Mouse (Mus musculus) hindbrain, embryonic 11.5 days (tissue): Measurements from ENCODE around the gene Gripap1. TPM values are rescaled to one million over a fixed set of nuclear protein-coding genes. Genes with fewer than 3 reads are reported as not detected.

Experiments
- ATAC-seq: fragments of 200-750 bp; cut with Nextera tagmentation; 2 replicates; pipeline ENCODE4 v1.8.0; 2017; ENCODE audit warnings: mild to moderate bottlenecking, moderate TSS enrichment, moderate library complexity; ENCODE audit not compliant: low FRiP score
- DNase-seq: peaks from one replicate; pipeline ENCODE4 v3.0.0-alpha.2; 2015; ENCODE audit warnings: low spot score
- H3K27ac ChIP-seq: fragments of 300-500 bp; sonication (generic); 2 replicates; pipeline ENCODE4 v1.5.1; 2014; ENCODE audit warnings: mild to moderate bottlenecking, low read depth, low read length
- H3K27me3 ChIP-seq: fragments of 300-500 bp; sonication (generic); 2 replicates; pipeline ENCODE4 v1.6.1; 2014; ENCODE audit warnings: mild to moderate bottlenecking, low read length, moderate library complexity, mixed read lengths; ENCODE audit not compliant: control insufficient read depth, insufficient read depth
- H3K36me3 ChIP-seq: fragments of 300-500 bp; sonication (generic); 2 replicates; pipeline ENCODE4 v1.6.1; 2014; ENCODE audit warnings: mild to moderate bottlenecking, low read length, moderate library complexity, mixed read lengths; ENCODE audit not compliant: control insufficient read depth, insufficient read depth
- H3K4me1 ChIP-seq: fragments of 300-500 bp; sonication (generic); replicated peaks from 2 replicates; pipeline ENCODE4 v1.6.1; 2014; ENCODE audit warnings: low read length, mixed read lengths; ENCODE audit not compliant: control insufficient read depth, insufficient read depth
- H3K4me2 ChIP-seq: fragments of 300-500 bp; sonication (generic); replicated peaks from 2 replicates; pipeline ENCODE4 v1.6.1; 2014; ENCODE audit warnings: mild to moderate bottlenecking, low read depth, low read length
- H3K4me3 ChIP-seq: fragments of 300-500 bp; sonication (generic); 2 replicates; pipeline ENCODE4 v1.5.1; 2014; ENCODE audit warnings: low read depth, low read length
- H3K9ac ChIP-seq: fragments of 300-500 bp; sonication (generic); 2 replicates; pipeline ENCODE4 v1.6.1; 2014; ENCODE audit warnings: low read depth, low read length
- H3K9me3 ChIP-seq: fragments of 300-500 bp; sonication (generic); 2 replicates; pipeline ENCODE4 v1.6.1; 2016; ENCODE audit warnings: low read length; ENCODE audit not compliant: control insufficient read depth
- WGBS: fragments of 180-500 bp; shearing (Covaris S2); extraction: QIAGEN DNeasy Blood & Tissue Kit; methylation state at CpG from one replicate; pipeline ENCODE4 v1.1.7; 2014; 5-methylcytosine and 5-hydroxymethylcytosine counted together
- polyA plus RNA-seq: library from polyadenylated mRNA; unstranded; fragments of >200 nt; fragmentation: Nextera tagmentation; extraction: Ambion mirVana; gene quantifications from 2 replicates; pipeline ENCODE4 v1.2.1, GENCODE M21; 2014

The Gripap1 gene
- polyA plus RNA-seq, 1 experiment from 2014 or later: 46.1 TPM

DNA sequence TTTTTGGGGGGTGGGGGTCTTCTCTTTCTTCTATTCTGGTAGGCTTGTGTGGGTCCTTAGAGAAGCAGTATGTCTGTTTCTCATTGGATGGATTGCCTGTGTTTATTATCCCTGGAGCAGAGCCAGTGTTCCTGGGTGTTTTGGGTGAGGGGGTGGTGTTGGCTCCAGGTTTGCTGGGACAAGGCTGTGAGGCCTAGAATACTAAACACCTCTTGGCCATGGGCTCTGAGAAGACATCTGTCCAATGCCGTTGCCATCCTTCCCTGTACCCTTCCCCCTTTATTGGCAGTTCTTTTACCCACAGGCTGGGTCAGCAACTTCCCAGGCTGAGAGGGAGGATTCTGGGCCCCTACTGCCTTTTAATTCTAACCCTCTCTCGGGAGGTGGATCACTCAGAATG, 58.3 kb downstream of the Gripap1 start:
- ATAC-seq (no peak), DNase-seq (no peak)
- 87% methylated on average over 2 of the region's 2 CpGs for WGBS
- H3K4me3 ChIP-seq: no peak overlapping the region
- H3K27me3 ChIP-seq: no peaks in the 10 kb centered on the region
- no peak overlapping the region for H3K27ac ChIP-seq
- H3K4me1 ChIP-seq: 0 out of 2 replicates have a peak, but pooled peaks cover 2% of the 10 kb centered on the region
- H3K36me3 ChIP-seq: no peaks in the 10 kb centered on the region
- H3K9me3 ChIP-seq: no peaks in the 10 kb centered on the region
- no peak overlapping the region for H3K4me2 ChIP-seq
- H3K9ac ChIP-seq: no peak overlapping the region

DNA sequence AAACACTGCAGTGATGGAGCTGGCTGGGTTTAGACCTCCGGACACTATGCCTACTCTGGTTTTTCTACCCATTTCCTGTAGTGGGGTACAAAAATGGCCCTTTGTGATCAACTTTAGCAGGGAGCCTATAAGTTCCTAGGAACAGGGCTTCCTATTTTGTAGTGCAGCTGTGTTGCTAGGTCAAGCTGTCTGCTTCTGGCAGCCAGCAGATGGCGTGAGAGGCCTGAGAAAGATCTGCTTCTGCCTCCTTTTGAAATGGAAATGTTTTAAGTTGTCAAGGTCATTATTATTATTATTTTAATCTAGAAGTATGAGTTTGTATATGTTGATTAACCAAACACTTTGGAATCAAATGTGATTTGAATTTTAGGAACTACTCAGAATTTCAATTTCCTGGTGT, 65.0 kb downstream of the Gripap1 start:
- Histone ChIP-seq H3K4me2 (no peak overlapping the region), H3K27ac (no peak overlapping the region), H3K4me3 (no peak overlapping the region), H3K9ac (no peak overlapping the region), H3K9me3 (no peaks in the 10 kb centered on the region), H3K4me1 (no peaks in the 10 kb centered on the region), H3K27me3 (no peaks in the 10 kb centered on the region), H3K36me3 (no peaks in the 10 kb centered on the region)
- DNase-seq: peak; percentile 32
- no peak for ATAC-seq
- WGBS: 48% methylated on average over 2 of the region's 2 CpGs

DNA sequence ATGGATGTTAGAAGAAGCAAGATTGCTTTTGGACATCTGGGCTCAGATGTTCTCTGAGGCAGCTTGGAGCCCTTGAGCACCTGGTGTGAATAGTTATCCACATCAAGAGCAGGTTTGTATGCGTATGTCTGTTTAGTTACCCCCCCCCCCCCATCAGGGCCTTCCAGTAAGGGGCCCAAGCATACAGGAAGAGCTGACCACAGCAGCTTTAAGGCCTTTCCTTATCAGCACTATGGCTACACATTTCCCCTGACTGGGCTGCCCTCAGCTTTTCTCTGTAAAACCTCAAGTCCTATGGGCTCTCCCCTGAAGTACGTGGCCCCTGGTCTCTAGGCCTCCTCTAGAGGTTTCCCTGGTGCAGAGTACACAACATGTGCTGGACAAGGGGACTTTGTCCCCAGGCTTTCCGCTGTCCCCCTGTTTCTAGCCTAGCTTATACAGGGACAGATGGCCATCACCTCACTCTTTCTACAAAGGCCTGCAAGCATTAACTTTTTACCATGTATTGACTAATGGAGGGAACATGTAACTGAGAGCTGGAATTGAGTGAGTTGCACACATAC, 69.7 kb downstream of the Gripap1 start:
- Histone ChIP-seq H3K4me1 (no peaks in the 10 kb centered on the region), H3K27ac (no peak overlapping the region), H3K9me3 (no peaks in the 10 kb centered on the region), H3K27me3 (no peaks in the 10 kb centered on the region), H3K4me2 (no peak overlapping the region), H3K9ac (no peak overlapping the region), H3K36me3 (no peaks in the 10 kb centered on the region), H3K4me3 (no peak overlapping the region)
- WGBS: 88% methylated on average over 3 of the region's 3 CpGs
- DNase-seq: no peak
- no peak for ATAC-seq

DNA sequence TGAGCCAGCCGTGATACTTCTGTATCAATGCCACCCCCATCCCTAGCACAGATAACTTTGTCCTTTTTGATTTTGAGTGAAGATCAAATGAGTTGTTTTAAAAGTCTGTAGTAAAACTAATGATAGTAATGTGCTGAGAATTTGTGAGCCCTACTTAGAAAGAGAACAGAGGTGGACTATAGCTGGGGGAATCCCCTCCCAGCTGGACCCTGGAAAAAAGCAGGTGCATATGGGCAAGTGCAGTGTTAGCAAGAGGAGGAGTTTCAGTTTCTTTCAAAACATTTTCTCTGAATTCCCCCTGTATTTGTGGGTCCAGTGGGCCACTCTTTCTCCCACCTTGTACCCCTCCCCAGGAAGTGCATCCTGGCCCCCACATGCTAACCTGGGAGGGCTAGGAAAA, 73.6 kb downstream of the Gripap1 start:
- Histone ChIP-seq H3K9me3 (no peaks in the 10 kb centered on the region), H3K4me2 (no peak overlapping the region), H3K9ac (no peak overlapping the region), H3K4me3 (no peak overlapping the region), H3K27ac (no peak overlapping the region), H3K36me3 (no peaks in the 10 kb centered on the region), H3K4me1 (no peaks in the 10 kb centered on the region), H3K27me3 (no peaks in the 10 kb centered on the region)
- no peak for DNase-seq
- 88% methylated on average over 1 of the region's 1 CpGs for WGBS
- ATAC-seq: no peak

DNA sequence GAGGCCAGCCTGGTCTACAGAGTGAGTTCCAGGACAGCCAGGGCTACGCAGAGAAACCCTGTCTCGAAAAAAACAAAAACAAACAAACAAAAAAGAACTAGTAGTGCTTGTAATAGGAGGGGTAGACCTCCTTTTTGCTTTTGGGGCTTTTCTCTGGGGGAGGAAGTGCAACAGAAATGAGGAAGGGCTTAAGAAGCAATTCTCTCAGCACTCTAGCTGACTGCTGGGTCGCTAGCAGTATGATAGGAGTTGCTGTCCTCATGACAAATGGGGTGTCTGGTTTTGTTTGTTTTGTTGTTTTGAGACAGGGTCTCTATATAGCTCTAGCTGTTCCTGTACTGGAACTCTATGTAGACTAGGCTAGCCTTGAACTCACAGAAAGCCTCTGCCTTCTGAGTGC, 75.0 kb downstream of the Gripap1 start:
- no peak overlapping the region for H3K9ac ChIP-seq
- H3K9me3 ChIP-seq: no peaks in the 10 kb centered on the region
- DNase-seq (no peak), ATAC-seq (no peak)
- no peak overlapping the region for H3K4me3 ChIP-seq
- no peaks in the 10 kb centered on the region for H3K27me3 ChIP-seq
- no peaks in the 10 kb centered on the region for H3K4me1 ChIP-seq
- no peak overlapping the region for H3K4me2 ChIP-seq
- no peaks in the 10 kb centered on the region for H3K36me3 ChIP-seq
- H3K27ac ChIP-seq: no peak overlapping the region
- WGBS: 79% methylated on average over 3 of the region's 3 CpGs

DNA sequence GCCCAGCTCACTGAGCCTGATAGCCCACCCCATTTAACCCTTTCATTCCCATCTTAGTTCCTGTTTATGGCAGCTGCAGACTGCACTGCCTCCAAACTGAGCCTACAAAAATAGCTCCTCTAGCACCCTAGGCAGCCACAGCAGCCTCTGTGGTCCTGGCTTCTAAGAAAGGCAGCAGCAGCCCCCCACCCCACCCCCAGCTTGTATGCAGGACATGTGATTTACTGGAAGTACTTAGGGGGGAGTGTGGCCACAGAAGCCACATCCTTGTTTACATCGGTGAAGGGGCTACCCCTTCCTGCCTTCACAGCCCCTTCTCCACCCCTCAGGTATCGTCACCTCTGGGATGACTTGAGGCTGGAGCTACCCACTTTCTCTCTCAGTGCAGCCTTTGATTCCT, 75.8 kb downstream of the Gripap1 start:
- Histone ChIP-seq H3K27ac (no peak overlapping the region), H3K36me3 (no peaks in the 10 kb centered on the region), H3K4me1 (no peaks in the 10 kb centered on the region), H3K4me3 (no peak overlapping the region), H3K9me3 (no peaks in the 10 kb centered on the region), H3K4me2 (no peak overlapping the region), H3K9ac (no peak overlapping the region), H3K27me3 (no peaks in the 10 kb centered on the region)
- DNase-seq (no peak), ATAC-seq (no peak)
- WGBS: 70% methylated on average over 2 of the region's 2 CpGs

DNA sequence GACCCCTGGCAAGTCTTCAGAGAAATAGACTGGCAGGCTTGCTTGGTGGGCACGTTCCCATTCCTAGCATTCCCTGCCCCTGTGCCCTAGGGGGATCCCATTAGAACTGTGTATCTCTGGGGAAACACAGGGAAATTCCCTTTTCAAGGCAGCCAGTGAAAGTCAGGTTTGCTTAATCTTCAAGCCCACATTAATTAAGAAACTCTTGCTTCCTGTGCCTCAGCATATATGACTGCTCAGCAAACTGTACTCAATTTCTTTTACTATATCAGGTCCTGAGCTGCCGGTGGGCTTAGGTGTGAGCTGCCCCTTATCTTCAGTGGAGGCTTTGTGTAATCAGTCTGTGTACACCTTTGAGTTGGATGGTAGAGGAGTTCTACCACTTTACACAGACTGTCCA, 76.2 kb downstream of the Gripap1 start:
- no peaks in the 10 kb centered on the region for H3K36me3 ChIP-seq
- no peak overlapping the region for H3K27ac ChIP-seq
- no peaks in the 10 kb centered on the region for H3K4me1 ChIP-seq
- no peak overlapping the region for H3K4me3 ChIP-seq
- no peaks in the 10 kb centered on the region for H3K27me3 ChIP-seq
- no peak for DNase-seq
- ATAC-seq: no peak
- 81% methylated on average over 2 of the region's 2 CpGs for WGBS
- no peak overlapping the region for H3K4me2 ChIP-seq
- no peak overlapping the region for H3K9ac ChIP-seq
- no peaks in the 10 kb centered on the region for H3K9me3 ChIP-seq

DNA sequence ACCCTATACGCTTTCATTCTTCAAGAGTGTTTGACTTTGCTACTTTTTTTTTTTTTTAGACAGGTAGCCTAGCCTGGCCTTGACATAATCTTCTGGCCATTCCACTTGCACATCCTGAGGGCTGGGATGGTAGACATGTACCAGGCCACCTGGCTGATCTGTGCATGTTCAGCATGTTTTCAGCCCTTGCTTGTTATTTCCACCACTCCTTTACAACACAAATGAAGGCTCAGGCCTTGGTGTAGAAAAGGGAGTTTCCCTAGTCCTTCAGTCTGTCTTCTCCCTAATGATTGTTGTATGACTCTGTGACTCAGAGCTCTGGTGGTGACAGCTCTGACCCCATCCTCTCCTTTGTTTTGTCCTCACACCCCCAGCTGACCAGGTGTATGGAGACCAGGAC, 77.6 kb downstream of the Gripap1 start:
- no peak overlapping the region for H3K27ac ChIP-seq
- no peak overlapping the region for H3K4me3 ChIP-seq
- ATAC-seq (no peak), DNase-seq (no peak)
- no peaks in the 10 kb centered on the region for H3K9me3 ChIP-seq
- no peak overlapping the region for H3K9ac ChIP-seq
- WGBS: 100% methylated on average over 1 of the region's 1 CpGs
- H3K4me2 ChIP-seq: no peak overlapping the region
- no peaks in the 10 kb centered on the region for H3K4me1 ChIP-seq
- H3K36me3 ChIP-seq: no peaks in the 10 kb centered on the region
- H3K27me3 ChIP-seq: no peaks in the 10 kb centered on the region

DNA sequence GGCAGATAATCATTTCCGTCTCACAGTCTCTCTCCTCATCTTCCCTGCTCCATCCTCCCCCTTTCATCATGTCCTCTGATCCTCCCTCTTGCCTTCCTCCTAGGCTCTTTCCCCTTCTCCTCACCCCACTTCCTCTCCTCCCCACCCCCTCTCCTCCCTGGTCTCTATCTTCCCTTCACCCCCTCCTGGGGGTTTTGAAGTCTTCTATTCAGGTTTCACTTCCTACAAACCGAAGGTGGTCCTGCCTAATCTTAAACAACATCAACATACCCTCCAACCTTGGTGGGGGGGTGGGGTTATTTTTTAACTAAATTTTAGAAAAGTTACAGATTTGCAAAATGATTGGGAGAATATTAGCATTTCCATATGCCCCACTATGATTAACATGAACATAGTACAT, 78.9 kb downstream of the Gripap1 start:
- Histone ChIP-seq H3K36me3 (no peaks in the 10 kb centered on the region), H3K9me3 (no peaks in the 10 kb centered on the region), H3K4me2 (no peak overlapping the region), H3K4me1 (no peaks in the 10 kb centered on the region), H3K27me3 (no peaks in the 10 kb centered on the region), H3K4me3 (no peak overlapping the region), H3K9ac (no peak overlapping the region), H3K27ac (no peak overlapping the region)
- WGBS: 35% methylated on average over 2 of the region's 2 CpGs
- DNase-seq (no peak), ATAC-seq (no peak)
